Mouse (Mus musculus): Measurements from ENCODE around the gene Glrp1.
A peak's percentile ranks its signal among the peaks of the same experiment; 100 is the strongest.

The Glrp1 gene

DNA sequence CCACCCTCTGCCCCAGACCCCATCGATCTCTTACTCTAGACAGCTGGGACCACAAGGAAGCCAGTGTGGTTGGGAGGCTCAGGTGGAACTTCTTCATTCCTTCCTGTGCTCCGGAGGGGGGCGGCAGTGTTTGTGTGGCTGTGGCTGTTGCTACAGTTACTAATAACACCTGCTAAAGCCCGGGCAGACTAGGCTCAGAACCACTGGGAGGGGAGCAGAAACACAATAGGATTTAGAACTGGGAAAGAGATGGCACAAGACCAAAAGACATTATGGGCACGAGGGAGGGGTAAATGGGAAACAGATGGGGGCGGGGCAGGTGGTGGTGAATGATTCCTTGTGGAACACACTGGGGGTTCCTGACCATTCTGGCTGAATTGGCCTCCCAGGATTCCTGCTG is 47.4 kb downstream of the Glrp1 start:
- DNase-seq (ENCODE audit: low read depth, low spot score): no peak

DNA sequence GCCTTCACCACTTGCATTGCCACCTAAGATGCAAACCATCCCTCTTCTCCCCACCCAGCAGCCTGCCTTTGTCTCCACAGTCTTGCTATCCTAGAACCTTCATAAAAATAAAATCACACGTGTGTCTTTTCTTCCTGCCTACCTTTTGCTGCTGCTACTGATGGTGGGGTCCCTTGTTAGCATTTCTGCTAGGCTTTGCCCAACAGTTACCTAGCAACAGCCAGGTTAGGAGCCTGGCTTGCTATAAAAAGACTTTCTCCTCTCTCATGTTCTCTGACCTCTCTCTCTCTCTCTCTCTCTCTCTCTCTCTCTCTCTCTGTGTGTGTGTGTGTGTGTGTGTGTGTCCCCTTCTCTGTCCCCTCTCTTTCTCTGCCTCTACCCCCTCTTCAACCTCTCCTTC is 48.8 kb downstream of the Glrp1 start:
- DNase-seq (ENCODE audit: low read depth, low spot score): no peak

- DNase-seq (ENCODE audit: low read depth, low spot score): no peak
Observed at GRCm38 (mm10) chr1:88459655-88460054, 50.2 kb downstream of the Glrp1 start.

DNA sequence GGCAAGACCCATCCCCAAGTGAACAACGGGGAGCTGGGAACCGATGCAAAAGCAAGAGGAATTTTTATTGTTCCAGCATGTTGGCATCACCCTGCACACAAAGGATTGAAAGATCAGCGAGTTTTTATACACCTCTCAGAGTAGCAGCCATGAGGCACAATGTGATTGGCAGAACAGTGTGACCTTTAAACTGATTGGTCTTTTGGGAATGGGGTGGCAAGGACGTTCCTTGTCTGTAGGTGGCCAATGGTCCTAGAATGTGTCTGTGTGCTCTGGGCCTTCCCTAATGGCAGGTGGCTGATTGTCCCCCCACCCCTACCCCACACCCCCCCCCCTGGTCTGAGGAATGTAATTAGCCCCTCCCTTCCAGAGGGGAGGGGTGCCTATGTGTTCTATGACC is 50.7 kb downstream of the Glrp1 start:
- DNase-seq (ENCODE audit: low read depth, low spot score): no peak

- peak; percentile 78 for DNase-seq (ENCODE audit: low read depth, low spot score)
Observed at GRCm38 (mm10) chr1:88456451-88457072, 53.3 kb downstream of the Glrp1 start.

DNA sequence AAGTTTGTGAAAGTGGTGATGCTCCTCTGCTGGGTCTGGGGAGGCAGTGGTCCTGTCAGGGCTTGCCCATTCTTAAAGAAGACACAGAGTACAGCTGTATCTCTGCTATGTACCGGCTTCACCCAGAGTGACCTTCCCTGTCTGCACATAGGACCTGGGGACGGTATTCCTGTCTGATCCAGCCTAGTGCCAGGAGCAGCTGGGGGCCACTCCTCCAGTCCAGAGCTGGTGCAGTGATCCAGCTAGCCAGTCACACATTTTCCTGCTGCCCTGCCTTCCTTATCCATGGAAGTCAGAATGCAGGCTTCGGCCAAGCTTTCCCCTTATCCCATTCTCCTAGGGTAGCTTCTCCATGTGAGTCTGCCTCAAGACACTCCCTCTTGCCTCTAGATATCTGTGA is 54.1 kb downstream of the Glrp1 start:
- no peak for DNase-seq (ENCODE audit: low read depth, low spot score)

DNA sequence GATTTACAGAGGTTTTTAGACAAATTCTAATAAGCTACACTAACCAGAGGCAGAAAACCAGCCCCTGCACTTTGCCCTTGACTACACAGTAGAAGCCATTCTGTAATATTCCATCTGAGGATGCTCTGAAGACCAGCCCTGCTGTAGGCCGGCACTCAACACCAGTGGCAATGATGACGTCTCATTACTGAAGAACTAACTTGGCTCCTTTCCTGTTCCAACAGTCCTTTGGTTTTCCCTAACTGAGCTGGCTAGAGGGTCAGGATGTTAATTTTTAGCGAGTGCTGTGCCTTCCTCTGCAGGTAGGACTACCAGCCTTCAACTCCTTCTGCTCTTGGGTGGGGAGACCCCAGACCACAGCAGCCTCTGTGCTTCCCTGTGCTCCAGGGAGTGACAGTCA is 55.2 kb downstream of the Glrp1 start:
- DNase-seq (ENCODE audit: low read depth, low spot score): no peak

DNA sequence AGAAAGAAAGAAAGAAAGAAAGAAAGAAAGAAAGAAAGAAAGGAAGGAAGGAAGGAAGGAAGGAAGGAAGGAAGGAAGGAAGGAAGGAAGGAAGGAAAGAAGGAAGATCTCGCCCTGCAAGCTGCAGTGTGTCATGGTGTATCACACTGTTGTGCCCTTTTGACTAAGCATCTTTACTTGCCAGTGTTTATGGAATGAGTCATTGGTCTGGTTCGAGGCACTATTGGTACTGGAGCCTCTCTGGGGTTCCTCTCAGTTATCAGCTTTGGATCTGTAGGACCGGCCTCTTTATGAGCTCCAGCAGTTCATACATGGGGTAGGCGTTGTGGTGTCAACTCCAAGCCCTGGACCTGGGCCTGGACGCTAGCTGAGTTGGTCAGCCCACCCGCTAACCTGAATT is 57.7 kb downstream of the Glrp1 start:
- DNase-seq (ENCODE audit: low read depth, low spot score): no peak

- DNase-seq (ENCODE audit: low read depth, low spot score): no peak
Observed at GRCm38 (mm10) chr1:88450668-88451067, 59.2 kb downstream of the Glrp1 start.

All from forelimb bud, embryonic 11.5 days (tissue).